ENCODE assay signal across 28 mouse cellular contexts in the genomic region with DNA sequence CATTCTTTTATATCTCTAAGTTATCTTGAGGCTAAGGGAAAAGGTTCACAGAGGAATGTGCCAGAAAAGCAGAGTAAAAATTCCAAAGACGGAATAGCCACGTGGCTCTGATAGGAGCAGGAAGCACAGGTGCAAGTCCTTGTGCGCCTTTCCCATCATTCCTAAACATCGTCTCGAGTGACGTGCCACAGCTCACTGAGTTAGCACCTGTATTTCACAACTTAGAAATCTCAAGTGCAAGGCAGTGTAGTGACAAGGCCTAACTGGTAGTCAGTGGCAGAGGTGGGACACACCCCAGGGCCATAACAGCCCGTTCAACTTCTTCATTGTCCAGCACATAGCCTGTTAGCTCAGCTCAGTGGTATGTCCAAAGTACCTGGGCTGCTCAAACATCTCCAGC.
DNase-seq lines count a peak whose midpoint lies in the region; ATAC-seq lines count a peak whose summit lies in the region.
"Had no signal": no experiment of that assay in that cellular context is flagged by ENCODE, and none has a peak within 500 bp of the region (broad histone marks: within the 10 kb centered on the region; RNA-seq: fewer than 3 reads in every experiment).

No protein-coding gene starts in this region.

- no peak for ATAC-seq in heart, embryonic 13.5 days (ENCODE audit: extremely low read depth, insufficient number of reproducible peaks, low FRiP score, low TSS enrichment)
- no peak for ATAC-seq in limb, embryonic 12.5 days (ENCODE audit: insufficient number of reproducible peaks, insufficient read depth, low FRiP score, low TSS enrichment, low read depth)
- peak; percentile 86 for ATAC-seq in lung, embryonic 16.5 days (ENCODE audit: low read depth)
- no peak for ATAC-seq in forebrain, embryonic 15.5 days (replicated peaks)
- no peak for ATAC-seq in inflammation-experienced regulatory T-cells, adult 6 months
- ATAC-seq: forebrain, embryonic 13.5 days; intestine, postnatal 0 days; Patski had no signal

- DNase-seq in heart, postnatal 36 days: no peak
- no peak for DNase-seq in limb, embryonic 10.5 days (ENCODE audit: low spot score)
- DNase-seq in lung, postnatal 36 days: peak; percentile 83
- DNase-seq: adrenal gland, postnatal 10 days; cerebellum, adult 8-10 months; cerebellum, postnatal 25 days; heart, postnatal 4 days; kidney, adult 9 months; kidney, postnatal 36 days; layer of hippocampus, postnatal 36 days; left cerebral cortex, postnatal 4 days; right cerebral cortex, postnatal 4 days; thymus, adult 18-20 months; thymus, postnatal 25 days had no signal

- H3K9me3 ChIP-seq in heart, embryonic 13.5 days: no peaks in the 10 kb centered on the region
- no peaks in the 10 kb centered on the region for H3K9me3 ChIP-seq in limb, embryonic 12.5 days
- H3K9me3 ChIP-seq in limb, embryonic 10.5 days (replicated peaks): no peaks in the 10 kb centered on the region
- no peaks in the 10 kb centered on the region for H3K9me3 ChIP-seq in lung, embryonic 16.5 days (ENCODE audit: control insufficient read depth, low read length)
- no peaks in the 10 kb centered on the region for H3K9me3 ChIP-seq in forebrain, embryonic 15.5 days
- H3K9me3 ChIP-seq: forebrain, embryonic 13.5 days; hindbrain, embryonic 13.5 days; liver, embryonic 15.5 days; midbrain, embryonic 10.5 days; neural tube, embryonic 13.5 days had no signal

- no peak overlapping the region for H3K4me2 ChIP-seq in heart, embryonic 13.5 days
- no peak overlapping the region for H3K4me2 ChIP-seq in limb, embryonic 12.5 days
- H3K4me2 ChIP-seq in lung, embryonic 16.5 days (ENCODE audit: low read depth, low read length): no peak overlapping the region
- H3K4me2 ChIP-seq in forebrain, embryonic 15.5 days (replicated peaks): no peak overlapping the region
- H3K4me2 ChIP-seq: forebrain, embryonic 13.5 days; hindbrain, embryonic 13.5 days; liver, embryonic 15.5 days; neural tube, embryonic 13.5 days had no signal

- peak overlapping the region; percentile 2; the same call in 1 of the 2 replicates for H3K27ac ChIP-seq in heart, embryonic 13.5 days (replicated peaks)
- H3K27ac ChIP-seq in limb, embryonic 12.5 days: 0 out of 2 replicates have a peak overlapping the region, but pooled peaks have one; percentile 45
- no peak overlapping the region for H3K27ac ChIP-seq in limb, embryonic 10.5 days
- H3K27ac ChIP-seq in lung, embryonic 16.5 days (ENCODE audit: low read length): peak overlapping the region; percentile 81
- H3K27ac ChIP-seq in forebrain, embryonic 15.5 days (replicated peaks): no peak overlapping the region
- H3K27ac ChIP-seq: forebrain, embryonic 13.5 days; hindbrain, embryonic 13.5 days; liver, embryonic 15.5 days; midbrain, embryonic 10.5 days; neural tube, embryonic 13.5 days; stomach, postnatal 0 days had no signal

- WGBS in heart, embryonic 13.5 days: 27% methylated on average over 7 of the region's 7 CpGs
- WGBS in limb, embryonic 12.5 days: 82% methylated on average over 7 of the region's 7 CpGs
- WGBS in limb, embryonic 10.5 days: 87% methylated on average over 7 of the region's 7 CpGs
- 41% methylated on average over 7 of the region's 7 CpGs for WGBS in lung, embryonic 16.5 days
- WGBS in forebrain, embryonic 15.5 days: 89% methylated on average over 7 of the region's 7 CpGs

- no peak overlapping the region for H3K9ac ChIP-seq in heart, embryonic 13.5 days
- no peak overlapping the region for H3K9ac ChIP-seq in limb, embryonic 12.5 days (replicated peaks)
- H3K9ac ChIP-seq in lung, embryonic 16.5 days (ENCODE audit: low read length): no peak overlapping the region
- no peak overlapping the region for H3K9ac ChIP-seq in forebrain, embryonic 15.5 days (replicated peaks)
- H3K9ac ChIP-seq: forebrain, embryonic 13.5 days; hindbrain, embryonic 13.5 days; liver, embryonic 15.5 days; neural tube, embryonic 13.5 days had no signal

- H3K4me1 ChIP-seq in heart, embryonic 13.5 days: peaks cover 83% of the 10 kb centered on the region
- peaks cover 44% of the 10 kb centered on the region for H3K4me1 ChIP-seq in limb, embryonic 12.5 days (replicated peaks)
- H3K4me1 ChIP-seq in limb, embryonic 10.5 days: peaks cover 59% of the 10 kb centered on the region
- H3K4me1 ChIP-seq in lung, embryonic 16.5 days (replicated peaks; ENCODE audit: control insufficient read depth, insufficient read depth, low read length): peaks cover 43% of the 10 kb centered on the region
- peaks cover 23% of the 10 kb centered on the region for H3K4me1 ChIP-seq in forebrain, embryonic 15.5 days
- H3K4me1 ChIP-seq: liver, embryonic 15.5 days had no signal

- no peaks in the 10 kb centered on the region for H3K27me3 ChIP-seq in heart, embryonic 13.5 days (replicated peaks)
- no peaks in the 10 kb centered on the region for H3K27me3 ChIP-seq in limb, embryonic 12.5 days
- H3K27me3 ChIP-seq in limb, embryonic 10.5 days (ENCODE audit: low read depth, poor library complexity, severe bottlenecking): no peaks in the 10 kb centered on the region
- no peaks in the 10 kb centered on the region for H3K27me3 ChIP-seq in lung, embryonic 16.5 days (ENCODE audit: control insufficient read depth, insufficient read depth, low read depth, low read length)
- no peaks in the 10 kb centered on the region for H3K27me3 ChIP-seq in forebrain, embryonic 15.5 days
- H3K27me3 ChIP-seq: forebrain, embryonic 13.5 days; hindbrain, embryonic 13.5 days; neural tube, embryonic 13.5 days; Patski had no signal

- H3K4me3 ChIP-seq in heart, embryonic 13.5 days: no peak overlapping the region
- no peak overlapping the region for H3K4me3 ChIP-seq in limb, embryonic 12.5 days (replicated peaks)
- H3K4me3 ChIP-seq in limb, embryonic 10.5 days: no peak overlapping the region
- H3K4me3 ChIP-seq in lung, embryonic 16.5 days (ENCODE audit: low read length): no peak overlapping the region
- H3K4me3 ChIP-seq in forebrain, embryonic 15.5 days: no peak overlapping the region
- H3K4me3 ChIP-seq: forebrain, embryonic 13.5 days; hindbrain, embryonic 13.5 days; liver, embryonic 15.5 days; midbrain, embryonic 10.5 days; myocyte; neural tube, embryonic 13.5 days had no signal

- intact Hi-C loops in heart, postnatal 36 days (cut with DNase I): no loop called here

- peaks cover 16% of the 10 kb centered on the region for H3K36me3 ChIP-seq in heart, embryonic 13.5 days
- peaks cover 5% of the 10 kb centered on the region; the same call in 1 of the 2 replicates for H3K36me3 ChIP-seq in limb, embryonic 12.5 days
- peaks cover 5% of the 10 kb centered on the region; the same call in 1 of the 2 replicates for H3K36me3 ChIP-seq in limb, embryonic 10.5 days
- no peaks in the 10 kb centered on the region for H3K36me3 ChIP-seq in lung, embryonic 16.5 days (ENCODE audit: control insufficient read depth, insufficient read depth, low read length)
- H3K36me3 ChIP-seq in forebrain, embryonic 15.5 days: no peaks in the 10 kb centered on the region
- H3K36me3 ChIP-seq: hindbrain, embryonic 13.5 days; liver, embryonic 15.5 days; midbrain, embryonic 10.5 days; neural tube, embryonic 13.5 days had no signal

Comparison
In these comparisons a context has a peak if more than half of its experiments do, and no peak if none do; other contexts are left out.
1. H3K27ac ChIP-seq: peak in heart, embryonic 13.5 days (single experiment), limb, embryonic 12.5 days (single experiment) and lung, embryonic 16.5 days (single experiment); none in limb, embryonic 10.5 days (single experiment) and forebrain, embryonic 15.5 days (single experiment).